Mouse (Mus musculus) neural tube, embryonic 14.5 days (tissue): ENCODE data around the gene 1600014C10Rik. TPM values are rescaled to one million over a fixed set of nuclear protein-coding genes. Genes with fewer than 3 reads are reported as not detected.

Experiments
- ATAC-seq: fragments of 200-750 bp; cut with Nextera tagmentation; 2 replicates; pipeline ENCODE4 v1.8.0; 2017; ENCODE audit warnings: low read depth, mild to moderate bottlenecking, moderate TSS enrichment, moderate library complexity
- H3K27ac ChIP-seq: fragments of 300-500 bp; sonication (generic); 2 replicates; pipeline ENCODE4 v1.5.1; 2014; ENCODE audit warnings: low read depth, mild to moderate bottlenecking, control low read depth, low read length, moderate library complexity, mixed read lengths
- H3K27me3 ChIP-seq: fragments of 300-500 bp; sonication (generic); 2 replicates; pipeline ENCODE4 v1.6.1; 2014; ENCODE audit warnings: low read length; ENCODE audit not compliant: control insufficient read depth, insufficient read depth
- H3K36me3 ChIP-seq: fragments of 300-500 bp; sonication (generic); 2 replicates; pipeline ENCODE4 v1.6.1; 2014; ENCODE audit warnings: low read length, mixed read lengths; ENCODE audit not compliant: control insufficient read depth, insufficient read depth
- H3K4me1 ChIP-seq: fragments of 300-500 bp; sonication (generic); 2 replicates; pipeline ENCODE4 v1.6.1; 2014; ENCODE audit warnings: low read length; ENCODE audit not compliant: control insufficient read depth, insufficient read depth
- H3K4me2 ChIP-seq: fragments of 300-500 bp; sonication (generic); 2 replicates; pipeline ENCODE4 v1.6.1; 2014; ENCODE audit warnings: mild to moderate bottlenecking, low read depth, low read length, control low read depth
- H3K4me3 ChIP-seq: fragments of 300-500 bp; sonication (generic); 2 replicates; pipeline ENCODE4 v1.5.1; 2014; ENCODE audit warnings: low read depth, low read length, control low read depth, mixed read lengths
- H3K9ac ChIP-seq: fragments of 300-500 bp; sonication (generic); replicated peaks from 2 replicates; pipeline ENCODE4 v1.6.1; 2014; ENCODE audit warnings: low read depth, mild to moderate bottlenecking, control low read depth, low read length, mixed read lengths
- H3K9me3 ChIP-seq: fragments of 300-500 bp; sonication (generic); 2 replicates; pipeline ENCODE4 v1.6.1; 2016; ENCODE audit warnings: low read length; ENCODE audit not compliant: control insufficient read depth
- WGBS: fragments of 180-500 bp; shearing (Covaris S2); extraction: QIAGEN DNeasy Blood & Tissue Kit; methylation state at CpG from one replicate; pipeline ENCODE4 v1.1.7; 2014; 5-methylcytosine and 5-hydroxymethylcytosine counted together
- polyA plus RNA-seq: library from polyadenylated mRNA; unstranded; fragments of >200 nt; fragmentation: Nextera tagmentation; extraction: Ambion mirVana; gene quantifications from 2 replicates; pipeline ENCODE4 v1.2.1, GENCODE M21; 2014

Gene 1600014C10Rik
- polyA plus RNA-seq, 1 experiment from 2014 or later: 31.3 TPM

DNA sequence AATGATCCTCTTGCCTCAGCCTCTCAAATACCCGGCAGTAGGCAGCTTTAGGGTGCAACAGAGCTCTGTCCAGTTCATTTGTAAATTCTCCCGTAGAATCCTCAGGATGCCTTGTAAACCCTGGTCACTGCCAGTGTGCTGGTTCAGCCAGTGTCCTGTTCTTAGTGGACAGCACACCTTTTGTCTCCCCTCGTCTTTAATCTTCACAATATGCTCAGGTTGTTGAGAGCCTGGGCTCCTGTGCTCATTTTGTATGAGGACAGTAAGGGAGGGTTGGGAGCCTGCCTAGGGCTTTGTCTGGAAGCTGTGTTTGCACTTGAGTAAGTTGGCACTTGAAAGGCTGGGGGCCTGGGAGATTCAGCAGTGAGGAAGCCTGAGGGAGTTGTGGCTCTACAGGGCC lies 3.1 kb upstream of the 1600014C10Rik start:
- no peak for ATAC-seq
- no peak overlapping the region for H3K4me2 ChIP-seq
- no peaks in the 10 kb centered on the region for H3K9me3 ChIP-seq
- H3K36me3 ChIP-seq: no peaks in the 10 kb centered on the region
- peaks cover 15% of the 10 kb centered on the region; the same call in 1 of the 2 replicates for H3K4me1 ChIP-seq
- H3K27ac ChIP-seq: no peak overlapping the region
- 73% methylated on average over 3 of the region's 3 CpGs for WGBS
- H3K27me3 ChIP-seq: no peaks in the 10 kb centered on the region
- H3K4me3 ChIP-seq: no peak overlapping the region
- H3K9ac ChIP-seq: no peak overlapping the region

GRCm38 (mm10) chr7:38181366-38181765 lies 1.7 kb upstream of the 1600014C10Rik start:
- Histone ChIP-seq H3K9me3 (no peaks in the 10 kb centered on the region), H3K27ac (no peak overlapping the region), H3K4me3 (no peak overlapping the region), H3K36me3 (no peaks in the 10 kb centered on the region), H3K27me3 (no peaks in the 10 kb centered on the region), H3K4me2 (no peak overlapping the region), H3K9ac (no peak overlapping the region), H3K4me1 (peaks cover 15% of the 10 kb centered on the region; the same call in 1 of the 2 replicates)
- 85% methylated on average over 2 of the region's 2 CpGs for WGBS
- no peak for ATAC-seq

- no peaks in the 10 kb centered on the region for H3K9me3 ChIP-seq
Measured at GRCm38 (mm10) chr7:38182596-38182961, 438 bp upstream of the 1600014C10Rik start.

DNA sequence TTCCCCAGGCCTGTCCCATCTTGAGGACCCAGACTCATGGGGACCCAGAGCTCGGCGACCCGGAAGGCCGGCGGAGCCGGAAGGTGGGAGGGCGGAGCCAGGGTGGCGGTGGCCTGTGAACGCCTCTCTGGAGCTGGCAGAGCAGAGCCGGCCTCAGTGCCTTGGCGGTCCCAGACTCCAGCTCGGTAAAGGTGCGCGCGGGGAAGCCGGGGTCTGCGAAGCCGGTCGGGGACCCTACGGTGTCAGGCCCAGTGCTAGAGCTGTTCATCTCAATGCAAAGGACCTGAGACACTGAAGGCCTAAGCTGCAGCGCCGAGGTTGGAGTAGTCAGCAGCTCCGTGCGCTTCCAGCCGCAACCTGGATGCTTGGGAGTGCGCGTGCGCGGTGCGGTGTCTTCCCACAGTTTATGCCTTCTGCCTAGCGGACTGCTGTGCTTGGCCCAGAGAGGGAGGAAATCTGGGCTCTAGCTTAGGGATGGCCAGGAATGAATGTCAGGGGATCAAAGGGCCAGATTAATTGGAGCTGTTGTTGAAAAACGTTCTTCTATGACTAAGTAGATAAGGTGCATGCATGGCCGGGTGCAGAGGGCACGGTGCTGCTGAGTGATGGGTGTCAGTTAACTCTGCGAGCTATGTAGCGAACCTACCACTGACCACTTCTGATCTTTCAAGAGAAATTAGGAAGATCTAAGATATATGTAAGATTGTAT lies 846 bp downstream of the 1600014C10Rik start:
- peak overlapping the region; percentile 56 for H3K4me3 ChIP-seq
- peak overlapping the region; percentile 82 for H3K9ac ChIP-seq
- H3K9me3 ChIP-seq: no peaks in the 10 kb centered on the region
- H3K27ac ChIP-seq: peak overlapping the region; percentile 92
- peaks cover 15% of the 10 kb centered on the region; the same call in 1 of the 2 replicates for H3K4me1 ChIP-seq
- 5% methylated on average over 36 of the region's 36 CpGs for WGBS
- H3K4me2 ChIP-seq: peak overlapping the region; percentile 96
- peak; percentile 94 for ATAC-seq
- H3K36me3 ChIP-seq: no peaks in the 10 kb centered on the region
- no peaks in the 10 kb centered on the region for H3K27me3 ChIP-seq

More at GRCm38 (mm10) chr7:38182596-38182961, 438 bp upstream of the 1600014C10Rik start:
- Histone ChIP-seq H3K4me1 (peaks cover 15% of the 10 kb centered on the region; the same call in 1 of the 2 replicates), H3K4me2 (peak overlapping the region; percentile 96), H3K27me3 (no peaks in the 10 kb centered on the region), H3K9ac (0 out of 2 replicates have a peak overlapping the region, but pooled peaks have one; percentile 82), H3K4me3 (peak overlapping the region; percentile 56; the same call in 1 of the 2 replicates), H3K36me3 (no peaks in the 10 kb centered on the region), H3K27ac (no peak overlapping the region)
- 1% methylated on average over 11 of the region's 11 CpGs for WGBS
- ATAC-seq: no peak

- no peak for ATAC-seq
- peak overlapping the region; percentile 82; the same call in 1 of the 2 replicates for H3K9ac ChIP-seq
- peak overlapping the region; percentile 92; the same call in 1 of the 2 replicates for H3K27ac ChIP-seq
- H3K4me2 ChIP-seq: peak overlapping the region; percentile 96
- H3K36me3 ChIP-seq: no peaks in the 10 kb centered on the region
- no peaks in the 10 kb centered on the region for H3K27me3 ChIP-seq
- WGBS: 71% methylated on average over 1 of the region's 1 CpGs
- H3K4me3 ChIP-seq: peak overlapping the region; percentile 56
- peaks cover 15% of the 10 kb centered on the region; the same call in 1 of the 2 replicates for H3K4me1 ChIP-seq
- no peaks in the 10 kb centered on the region for H3K9me3 ChIP-seq
Measured at GRCm38 (mm10) chr7:38184418-38184745, 1.4 kb downstream of the 1600014C10Rik start.

DNA sequence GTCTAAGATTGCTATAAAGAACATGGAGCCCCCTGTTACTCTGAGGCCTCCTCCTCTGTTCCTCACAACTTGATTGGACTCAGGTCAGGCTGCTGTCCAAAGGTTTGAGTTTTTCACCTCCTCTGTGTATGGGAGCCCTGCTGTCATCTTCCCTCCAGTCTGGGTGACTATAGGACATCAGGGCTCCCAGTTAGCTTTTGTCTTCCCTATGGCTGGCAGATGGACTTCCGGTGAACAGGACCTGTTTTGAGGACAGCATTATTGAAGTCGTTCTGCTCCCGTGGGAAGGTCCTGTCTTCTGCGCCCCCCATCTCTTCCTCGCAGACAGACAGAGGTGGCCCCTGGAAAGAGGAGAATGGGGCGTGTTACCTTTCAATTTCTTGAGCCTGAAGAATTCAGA lies 1.8 kb downstream of the 1600014C10Rik start:
- Histone ChIP-seq H3K36me3 (no peaks in the 10 kb centered on the region), H3K9me3 (no peaks in the 10 kb centered on the region), H3K27ac (no peak overlapping the region), H3K4me3 (no peak overlapping the region), H3K4me1 (peaks cover 15% of the 10 kb centered on the region; the same call in 1 of the 2 replicates), H3K9ac (no peak overlapping the region), H3K27me3 (no peaks in the 10 kb centered on the region), H3K4me2 (no peak overlapping the region)
- 92% methylated on average over 6 of the region's 6 CpGs for WGBS
- no peak for ATAC-seq

DNA sequence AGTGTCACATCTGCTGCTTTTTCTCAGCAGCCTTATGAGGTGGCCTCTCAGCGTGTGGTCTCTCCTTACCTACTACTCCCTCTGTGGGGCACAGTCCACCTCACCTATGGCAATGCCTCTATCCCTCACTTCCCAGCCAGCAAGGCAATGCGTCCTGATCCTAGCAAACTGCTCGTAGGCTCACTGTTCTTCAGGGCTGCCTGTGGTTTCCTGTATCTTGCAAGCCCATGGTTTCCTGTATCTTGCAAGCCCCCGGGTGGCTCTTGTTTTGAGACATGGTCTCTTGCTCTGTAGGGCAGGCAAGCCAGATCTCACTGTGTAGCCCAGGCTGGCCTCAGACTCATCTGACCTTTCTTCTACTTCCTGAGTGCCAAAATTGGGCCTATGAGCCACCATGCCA lies 3.8 kb downstream of the 1600014C10Rik start:
- no peak overlapping the region for H3K4me3 ChIP-seq
- WGBS: 77% methylated on average over 4 of the region's 4 CpGs
- ATAC-seq: no peak
- no peaks in the 10 kb centered on the region for H3K9me3 ChIP-seq
- H3K36me3 ChIP-seq: no peaks in the 10 kb centered on the region
- H3K27me3 ChIP-seq: no peaks in the 10 kb centered on the region
- H3K4me2 ChIP-seq: no peak overlapping the region
- H3K27ac ChIP-seq: no peak overlapping the region
- no peak overlapping the region for H3K9ac ChIP-seq
- peaks cover 15% of the 10 kb centered on the region; the same call in 1 of the 2 replicates for H3K4me1 ChIP-seq

- no peak overlapping the region for H3K9ac ChIP-seq
- no peak overlapping the region for H3K27ac ChIP-seq
- no peaks in the 10 kb centered on the region for H3K9me3 ChIP-seq
- no peak for ATAC-seq
- H3K4me3 ChIP-seq: no peak overlapping the region
- no peaks in the 10 kb centered on the region for H3K27me3 ChIP-seq
- 87% methylated on average over 4 of the region's 4 CpGs for WGBS
- H3K36me3 ChIP-seq: no peaks in the 10 kb centered on the region
- H3K4me2 ChIP-seq: no peak overlapping the region
- peaks cover 12% of the 10 kb centered on the region; the same call in 1 of the 2 replicates for H3K4me1 ChIP-seq
Measured at GRCm38 (mm10) chr7:38187796-38188195, 4.8 kb downstream of the 1600014C10Rik start.

- Histone ChIP-seq H3K4me1 (peaks cover 5% of the 10 kb centered on the region; the same call in 1 of the 2 replicates), H3K4me3 (no peak overlapping the region), H3K4me2 (no peak overlapping the region), H3K27me3 (no peaks in the 10 kb centered on the region), H3K9ac (no peak overlapping the region), H3K9me3 (no peaks in the 10 kb centered on the region), H3K27ac (no peak overlapping the region), H3K36me3 (no peaks in the 10 kb centered on the region)
- no peak for ATAC-seq
- WGBS: 94% methylated on average over 8 of the region's 8 CpGs
Measured at GRCm38 (mm10) chr7:38188281-38189075, 5.5 kb downstream of the 1600014C10Rik start.
